Mouse (Mus musculus) ES-CJ7 (cell line): Measurements from ENCODE around the gene Traf2.
"Not testable (repeated sequence)": the region's sequence is repeated elsewhere in the genome, so short reads cannot be mapped to it uniquely, and the experiment has no call there.

ENCODE experiments used
- DNase-seq: peaks from one replicate; pipeline ENCODE4 v3.0.0; 2011; ENCODE audit warnings: low read depth, low spot score

Traf2 gene

DNA sequence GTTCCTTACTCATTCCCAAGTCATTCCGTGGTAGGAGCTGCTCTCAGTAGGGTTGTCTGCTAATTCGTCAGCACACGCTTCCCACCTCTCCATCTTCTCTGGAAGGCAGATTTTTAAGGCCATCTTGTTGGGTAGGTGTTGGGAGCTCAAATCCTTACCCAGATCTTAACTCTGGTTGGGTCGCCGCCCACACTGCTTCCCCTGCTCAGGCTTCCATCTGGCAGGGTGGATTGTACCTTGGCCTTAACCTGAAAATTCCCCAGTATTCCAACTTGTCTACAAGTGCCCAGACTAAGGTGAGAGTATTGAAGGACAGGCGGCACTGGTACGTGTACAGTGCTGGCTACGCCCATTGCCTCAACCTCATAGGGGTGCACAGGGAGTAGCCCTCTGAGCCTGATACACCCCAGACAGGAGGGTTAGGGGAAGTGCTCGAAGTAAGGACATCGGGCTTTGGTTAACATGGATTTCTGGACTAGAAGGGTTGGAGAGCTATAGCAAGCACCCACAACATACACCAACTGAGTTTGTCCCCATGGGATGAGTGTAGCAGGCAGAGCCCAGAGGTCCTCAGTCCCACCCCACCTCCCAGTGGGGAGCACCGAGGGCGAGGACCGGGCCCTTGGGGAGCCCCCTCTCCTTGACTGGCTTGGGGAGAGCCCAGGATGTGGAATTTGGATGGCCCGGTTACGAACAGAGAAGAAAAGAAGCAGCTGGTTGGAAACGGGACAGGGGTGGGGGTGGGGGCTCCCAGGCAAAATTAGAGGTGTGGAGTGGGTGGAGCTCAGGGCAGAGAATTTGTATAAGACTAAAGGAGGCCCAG lies 29.5 kb upstream of the Traf2 start:
- no peak for DNase-seq

DNA sequence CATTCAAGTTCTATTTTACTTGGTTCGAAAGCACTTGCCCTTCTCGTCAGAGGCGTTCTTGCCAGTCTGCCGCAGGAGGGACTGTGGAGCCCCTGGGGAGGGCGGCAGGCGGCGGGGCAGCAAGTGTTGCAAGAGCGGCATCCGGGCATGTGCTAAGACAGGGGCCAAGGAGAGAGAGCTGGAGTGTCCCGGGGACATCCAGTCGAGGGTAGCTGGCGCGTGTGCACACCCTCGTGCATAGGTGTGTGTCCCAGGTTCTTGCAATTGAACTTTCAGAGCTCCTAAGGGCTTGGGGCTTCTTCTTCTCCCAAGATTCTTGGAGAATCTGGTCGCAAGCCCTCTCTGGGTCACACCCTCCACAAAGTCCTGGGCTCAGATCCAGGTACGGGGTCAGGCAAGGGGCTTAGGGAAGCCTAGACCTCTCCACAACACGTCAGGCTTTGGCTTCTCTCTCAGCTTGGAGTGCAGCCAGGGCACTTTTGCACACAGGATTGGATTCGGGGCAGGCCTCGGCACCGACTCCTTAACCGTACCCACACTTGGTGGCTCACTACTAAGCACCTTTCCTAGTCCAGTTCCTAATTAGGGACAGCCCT lies 28.8 kb upstream of the Traf2 start:
- DNase-seq, result peak; percentile 25

DNA sequence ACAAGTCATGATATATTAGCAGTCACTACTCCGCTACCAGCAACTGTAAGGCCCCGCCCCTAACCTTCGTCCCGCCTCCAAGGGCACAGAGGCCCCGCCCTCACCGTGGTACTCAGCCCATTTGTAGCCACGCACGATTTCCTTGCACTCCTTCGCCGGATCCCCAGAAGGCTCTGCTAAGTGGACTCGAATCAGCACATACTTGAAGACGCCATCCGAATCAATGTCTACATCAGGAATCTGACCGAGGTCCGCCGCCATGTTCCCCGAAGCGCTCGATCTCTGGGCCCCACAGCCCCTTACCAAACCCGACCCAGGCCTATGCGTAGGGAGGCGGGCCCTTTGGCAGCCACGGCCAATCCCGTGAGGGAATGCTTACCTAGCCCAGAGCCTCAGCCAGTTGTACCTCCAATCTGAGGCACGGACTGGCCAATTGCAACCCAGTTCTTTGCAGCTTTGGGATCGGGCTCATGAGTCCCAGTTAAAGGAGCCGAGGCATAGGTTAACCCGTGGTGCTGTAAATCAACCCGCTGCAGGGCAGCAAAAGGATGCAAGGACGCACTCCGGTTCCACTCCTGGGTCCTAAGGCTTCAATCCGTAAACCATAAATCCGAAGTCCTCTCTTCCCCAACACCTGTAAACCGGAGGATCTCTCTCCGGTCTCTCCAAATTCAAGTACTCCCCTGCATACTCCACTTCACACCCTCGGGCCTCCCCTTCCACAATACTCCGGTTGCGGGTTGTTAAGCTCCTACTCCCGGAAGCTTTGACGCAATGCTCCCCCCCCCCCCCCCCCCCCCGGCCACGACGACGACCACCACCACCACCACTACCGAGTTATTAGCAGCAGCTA lies 28.1 kb upstream of the Traf2 start, which contains the start of the genes Mamdc4 and Phpt1:
TSS of gene Mamdc4 (minus strand) at position 267 of the 853 bp plus-strand sequence.
TSS of gene Phpt1 (minus strand) at position 646 of the 853 bp plus-strand sequence.
- peak; percentile 97 for DNase-seq

DNA sequence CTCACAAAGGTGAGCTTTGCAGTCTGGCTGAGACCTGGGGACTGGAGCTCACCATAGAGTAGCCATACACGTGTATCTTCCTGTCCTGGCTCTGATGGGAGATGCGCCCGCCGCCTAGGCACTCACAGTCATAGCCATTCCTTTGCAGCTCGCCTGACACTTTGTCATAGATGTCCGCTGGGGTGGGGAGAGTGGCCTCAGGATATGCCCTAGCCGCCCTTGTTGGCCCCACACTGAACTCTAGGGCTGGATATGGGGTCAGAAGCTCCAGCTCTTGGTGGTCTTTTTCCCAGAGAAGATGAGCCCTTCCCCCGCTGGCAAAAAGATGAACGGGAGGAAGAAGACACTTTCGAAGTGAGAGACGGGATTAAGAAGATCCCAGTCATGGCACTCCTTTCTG lies 27.4 kb upstream of the Traf2 start:
- DNase-seq, result no peak

DNA sequence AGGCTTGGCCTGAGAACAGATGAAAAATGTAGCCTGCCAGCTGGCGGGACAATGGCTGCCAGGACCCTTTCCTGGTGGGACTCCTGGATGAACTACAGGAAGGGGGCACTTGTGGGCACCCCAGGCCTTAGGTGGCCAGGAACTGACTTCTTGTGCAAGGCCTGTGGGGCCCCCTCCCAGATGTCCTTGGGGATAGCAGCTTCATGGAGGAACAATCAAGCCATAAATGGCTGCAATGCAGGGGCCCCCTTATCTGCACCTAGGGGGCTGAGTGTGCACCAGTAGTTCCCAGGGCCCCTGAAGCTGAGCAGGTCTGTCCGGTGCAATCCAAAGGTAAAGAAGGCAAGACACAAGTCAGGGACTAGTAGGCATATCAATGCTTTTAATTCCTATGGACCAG lies 26.3 kb upstream of the Traf2 start:
- DNase-seq, result no peak

DNA sequence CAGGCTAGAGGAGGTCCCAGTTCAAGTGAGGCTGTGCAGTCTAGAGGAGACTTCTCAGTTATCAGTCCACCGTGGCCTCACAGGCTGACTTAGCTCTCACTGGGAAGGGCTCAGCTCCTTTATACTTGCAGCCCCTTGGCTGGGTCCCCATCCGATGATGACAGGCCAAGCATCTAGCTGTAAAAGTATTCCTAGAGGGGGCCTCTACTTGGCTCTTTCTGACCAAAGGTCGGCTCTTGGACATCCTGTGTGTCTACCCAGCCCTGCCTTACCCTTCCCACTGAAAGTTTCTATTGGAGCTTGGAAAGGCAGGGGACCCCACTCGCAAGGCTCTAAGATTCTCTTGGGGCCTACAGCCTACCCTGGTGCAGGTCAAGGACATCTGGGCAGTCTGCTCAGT lies 24.5 kb upstream of the Traf2 start:
- no peak for DNase-seq

DNA sequence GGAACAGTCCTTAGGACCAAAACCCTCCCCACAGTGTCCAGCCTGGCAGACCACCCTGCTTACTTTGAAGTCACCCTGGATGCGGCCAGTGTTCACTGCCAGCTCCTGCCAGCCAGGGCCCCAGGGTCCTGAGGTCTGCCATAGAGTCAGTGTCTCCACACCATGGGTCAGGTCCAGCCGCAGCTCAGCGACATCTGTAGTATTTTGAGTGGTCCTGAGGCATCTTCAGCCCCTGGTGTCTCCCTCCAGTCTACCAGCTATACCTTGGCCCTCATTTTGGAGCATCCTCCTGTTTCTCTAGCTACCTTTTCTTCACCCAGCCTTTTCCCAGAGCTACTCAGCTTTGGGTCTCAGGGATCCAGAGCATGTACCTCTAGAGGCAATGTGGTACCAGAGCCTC lies 22.6 kb upstream of the Traf2 start:
- no peak for DNase-seq

DNA sequence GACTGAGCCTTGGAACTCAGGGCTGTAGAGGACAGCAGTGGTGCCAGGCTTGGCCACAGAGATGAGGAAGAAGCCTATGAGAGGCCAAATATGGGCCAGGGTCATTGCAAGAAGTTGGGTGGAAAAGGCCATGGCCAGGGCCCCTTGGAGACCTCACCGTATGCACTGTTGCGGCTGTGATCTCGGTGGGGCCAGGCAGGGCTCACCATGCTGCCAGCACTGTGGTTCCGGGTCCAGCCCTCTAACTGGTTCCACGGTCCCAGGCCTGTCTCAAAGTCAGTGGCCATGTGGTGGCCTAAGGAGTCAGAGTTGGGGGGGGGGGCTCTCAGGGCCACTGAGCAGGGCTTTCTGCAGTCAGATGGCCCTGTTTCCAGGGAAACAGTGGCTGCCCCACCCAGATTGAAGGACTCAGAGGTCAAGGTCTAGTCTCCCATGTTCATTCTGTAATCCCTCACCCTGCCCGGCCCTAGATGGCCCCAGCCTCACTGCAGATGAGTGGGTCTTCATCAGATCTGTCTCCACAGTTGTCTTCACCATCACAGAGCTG lies 21.8 kb upstream of the Traf2 start:
- DNase-seq, result no peak

DNA sequence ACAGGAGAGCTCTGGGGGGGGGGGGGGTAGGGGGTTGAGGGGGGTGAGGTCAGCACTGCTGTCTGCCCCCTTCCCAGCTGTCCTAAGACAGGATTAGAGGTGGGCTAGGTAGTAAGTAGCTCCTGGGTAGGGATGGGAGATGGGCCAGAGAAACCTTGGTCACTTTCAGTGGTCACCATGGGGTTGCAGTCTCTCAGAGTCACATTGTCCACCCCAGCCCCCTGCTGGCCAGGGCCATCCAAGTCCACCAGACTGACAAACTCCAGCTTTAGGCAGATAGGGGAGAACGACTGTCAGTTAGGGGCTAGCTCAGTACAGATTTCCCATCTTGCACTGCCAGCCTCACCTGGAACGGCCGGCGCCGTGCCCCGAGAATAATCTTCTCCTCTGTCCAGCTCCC lies 19.8 kb upstream of the Traf2 start:
- no peak for DNase-seq

DNA sequence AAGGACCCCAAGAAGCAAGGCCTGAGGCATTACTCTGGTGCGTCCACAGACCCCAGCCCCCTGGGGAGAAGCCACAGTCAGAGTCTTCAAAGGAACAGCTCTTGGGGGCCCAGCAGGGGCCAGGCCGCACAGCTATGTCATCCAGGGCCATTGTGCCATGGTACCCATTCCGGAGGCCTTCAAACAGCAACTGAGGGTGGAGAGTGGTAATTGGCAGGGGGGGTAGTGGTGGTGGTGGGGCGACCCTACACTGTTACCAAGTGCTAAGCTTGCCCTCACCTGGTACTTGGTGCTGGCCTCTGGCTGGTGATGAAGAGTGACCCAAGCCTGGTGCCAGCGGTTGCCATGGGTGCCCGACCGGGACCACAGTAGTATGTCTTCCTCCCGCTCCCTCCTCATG lies 19.0 kb upstream of the Traf2 start:
- DNase-seq, result no peak

DNA sequence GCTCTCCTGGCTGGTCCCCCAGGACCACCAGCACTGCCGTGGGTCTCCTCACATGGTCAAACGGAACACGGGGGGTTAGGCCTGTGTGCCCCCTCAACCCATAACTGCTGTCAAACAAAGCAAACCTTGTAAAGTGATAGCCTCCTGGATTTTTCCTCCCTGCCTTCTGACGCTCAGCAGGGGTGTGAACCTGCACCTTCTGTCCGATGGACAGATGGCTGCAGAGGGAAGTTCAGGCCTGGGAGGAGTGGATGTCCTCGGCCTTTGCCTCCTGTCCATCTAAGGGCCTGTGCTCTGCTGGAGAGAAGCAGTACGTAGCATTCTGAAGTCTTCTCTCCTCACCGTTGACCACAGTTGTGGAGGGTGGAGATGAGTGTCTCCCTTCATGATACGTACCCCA lies 15.2 kb upstream of the Traf2 start:
- DNase-seq, result no peak

DNA sequence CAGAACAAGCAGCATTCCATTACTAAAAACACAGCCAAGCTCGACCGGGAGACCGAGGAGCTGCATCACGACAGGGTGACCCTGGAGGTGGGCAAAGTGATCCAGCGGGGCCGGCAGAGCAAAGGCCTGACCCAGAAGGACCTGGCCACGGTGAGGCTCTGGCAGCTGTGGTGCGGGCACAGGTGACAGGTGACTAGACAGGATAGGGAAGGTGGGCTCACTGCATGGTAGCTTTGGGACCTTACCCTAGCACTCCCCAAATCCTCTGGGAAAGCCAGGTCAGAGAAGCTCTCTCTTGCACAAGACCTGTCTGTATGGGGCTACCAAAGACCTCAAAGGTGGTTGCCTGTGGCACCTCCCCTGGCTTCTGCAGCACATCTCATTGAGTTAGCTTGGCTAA lies 13.8 kb upstream of the Traf2 start:
- no peak for DNase-seq

DNA sequence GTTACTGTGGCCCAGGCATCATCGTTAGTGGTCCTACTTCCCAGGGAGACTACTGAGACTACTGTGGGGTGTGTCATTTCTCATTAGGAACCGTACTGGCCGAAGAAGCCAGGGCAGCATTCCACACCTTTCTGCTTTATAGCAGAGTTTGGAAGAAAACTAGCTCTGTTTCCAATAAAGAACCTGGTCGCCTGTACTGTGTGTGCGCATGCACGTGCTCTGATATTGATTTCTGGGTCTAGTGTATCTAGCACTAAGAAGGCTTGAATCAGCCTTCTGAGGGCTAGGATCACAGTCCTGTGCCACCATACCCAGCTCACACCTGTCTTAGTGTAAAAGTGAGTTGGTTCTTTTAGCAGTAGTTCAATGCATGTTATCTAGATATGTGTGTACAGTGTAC lies 12.0 kb upstream of the Traf2 start:
- DNase-seq, result no peak

DNA sequence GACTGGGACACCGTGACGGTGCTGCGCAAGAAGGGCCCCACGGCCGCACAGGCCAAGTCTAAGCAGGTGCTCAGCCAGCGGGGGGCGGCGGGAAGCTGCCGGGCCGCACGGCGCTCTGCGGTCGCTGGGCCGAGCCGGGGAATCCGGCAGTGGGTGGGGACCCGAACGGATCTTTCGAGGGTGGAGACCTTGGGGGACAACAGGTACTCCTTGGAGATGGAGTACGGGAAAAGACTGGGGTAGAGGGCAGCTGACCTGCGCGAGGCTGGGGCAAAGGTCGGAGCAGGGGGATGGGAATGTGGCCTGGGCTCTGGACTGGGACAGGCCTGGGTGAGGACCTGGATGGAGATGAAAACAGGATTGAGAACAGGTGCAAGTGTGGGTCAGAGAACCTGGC lies 11.2 kb upstream of the Traf2 start:
- no peak for DNase-seq

DNA sequence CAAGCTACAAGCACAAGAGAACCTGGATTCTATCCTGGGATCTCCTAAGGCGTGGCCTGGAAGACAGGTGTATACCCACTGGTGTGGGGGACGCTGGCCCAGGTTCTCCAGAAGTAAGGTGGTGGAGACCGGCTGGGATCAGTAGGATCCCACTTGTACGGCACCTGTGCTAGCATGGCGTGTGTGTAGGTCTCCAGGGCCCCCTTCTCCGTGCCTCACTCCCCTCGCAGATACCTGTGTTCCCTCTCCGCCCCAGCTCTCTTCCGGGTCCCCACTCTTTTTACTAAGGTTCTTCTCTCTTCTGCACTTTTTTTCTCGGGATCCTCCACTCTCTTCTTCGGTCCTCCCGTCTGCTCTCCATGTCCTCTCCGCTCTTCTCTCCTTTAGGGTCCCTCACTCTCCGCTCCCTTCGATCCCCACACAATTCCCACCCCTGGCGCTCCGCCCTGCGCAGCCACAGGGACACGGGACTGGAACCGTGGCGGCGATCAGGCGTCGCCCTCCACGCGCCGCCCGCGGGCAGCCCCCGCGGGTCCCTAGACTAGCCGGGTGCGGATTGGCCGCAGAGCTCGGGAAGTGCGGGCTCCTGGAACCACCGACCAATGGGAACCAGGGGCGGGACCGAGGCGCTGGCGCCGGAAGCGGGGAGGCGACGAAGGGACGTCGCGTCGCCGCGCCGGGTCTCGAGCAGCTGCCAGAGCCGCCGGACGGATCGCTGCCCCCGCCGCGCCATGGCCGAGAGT lies 10.7 kb upstream of the Traf2 start, which contains the start of gene Edf1:
TSS of gene Edf1 (plus strand) at position 627 of the 743 bp plus-strand sequence.
- DNase-seq, result peak; percentile 83

DNA sequence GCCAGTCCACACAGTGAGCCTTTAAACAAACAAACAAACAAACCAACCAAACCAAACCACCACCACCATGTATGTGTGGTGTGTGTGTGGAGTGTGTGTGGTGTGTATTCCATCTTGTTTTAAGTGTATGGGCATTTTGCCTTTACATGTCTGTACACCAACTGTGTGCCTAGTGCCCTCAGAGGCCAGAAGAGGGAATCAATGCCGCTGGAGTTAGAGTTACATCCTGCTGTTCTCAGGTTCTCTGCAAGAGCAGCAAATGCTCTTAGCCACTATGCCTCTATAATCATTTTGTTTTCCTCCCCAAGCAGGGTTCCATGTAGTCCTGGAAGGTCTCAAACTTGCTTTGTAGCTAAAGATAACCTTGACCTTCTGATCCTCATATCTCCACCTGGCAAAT lies 9.6 kb upstream of the Traf2 start:
- DNase-seq, result no peak

DNA sequence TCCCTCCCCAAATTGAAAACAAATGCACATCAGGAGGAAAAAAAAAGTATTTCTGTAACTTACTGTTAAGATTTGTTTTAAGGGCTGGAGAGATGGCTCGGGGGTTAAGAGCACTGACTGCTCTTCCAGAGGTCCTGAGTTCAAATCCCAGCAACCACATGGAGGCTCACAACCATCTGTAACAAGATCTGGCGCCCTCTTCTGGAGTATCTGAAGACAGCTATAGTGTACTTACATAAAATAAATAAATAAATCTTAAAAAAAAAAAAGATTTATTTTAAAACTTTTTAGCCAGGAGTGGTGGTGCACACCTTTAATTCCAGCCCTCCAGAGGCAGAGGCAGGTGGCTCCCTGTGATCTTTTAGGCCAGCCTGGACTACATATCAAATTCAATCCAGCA lies 8.7 kb upstream of the Traf2 start:
- DNase-seq, result not testable (repeated sequence)

DNA sequence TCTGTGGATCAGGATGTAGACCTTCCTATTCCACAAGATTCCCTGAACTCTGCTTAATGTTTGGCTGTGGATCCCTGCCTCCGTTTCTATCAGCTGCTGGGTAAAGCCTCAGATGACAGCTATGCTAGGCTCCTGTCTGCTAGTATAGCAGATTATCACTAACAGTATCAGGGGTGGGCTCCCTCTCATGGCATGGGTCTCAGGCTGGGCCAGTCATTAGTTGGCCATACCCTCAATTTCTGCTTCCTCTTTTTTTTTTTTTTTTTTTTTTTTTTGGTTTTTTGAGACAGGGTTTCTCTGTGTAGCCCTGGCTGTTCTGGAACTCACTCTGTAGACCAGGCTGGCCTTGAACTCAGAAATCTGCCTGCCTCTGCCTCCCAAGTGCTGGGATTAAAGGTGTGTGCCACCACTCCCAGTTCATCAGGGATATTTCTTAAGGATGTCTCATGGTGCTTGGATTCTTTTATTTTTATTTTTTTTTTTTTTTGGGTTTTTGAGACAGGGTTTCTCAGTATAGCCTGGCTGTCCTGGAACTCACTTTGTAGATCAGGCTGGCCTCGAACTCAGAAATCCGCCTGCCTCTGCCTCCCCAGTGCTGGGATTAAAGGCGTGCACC lies 6.5 kb upstream of the Traf2 start:
- not testable (repeated sequence) for DNase-seq

DNA sequence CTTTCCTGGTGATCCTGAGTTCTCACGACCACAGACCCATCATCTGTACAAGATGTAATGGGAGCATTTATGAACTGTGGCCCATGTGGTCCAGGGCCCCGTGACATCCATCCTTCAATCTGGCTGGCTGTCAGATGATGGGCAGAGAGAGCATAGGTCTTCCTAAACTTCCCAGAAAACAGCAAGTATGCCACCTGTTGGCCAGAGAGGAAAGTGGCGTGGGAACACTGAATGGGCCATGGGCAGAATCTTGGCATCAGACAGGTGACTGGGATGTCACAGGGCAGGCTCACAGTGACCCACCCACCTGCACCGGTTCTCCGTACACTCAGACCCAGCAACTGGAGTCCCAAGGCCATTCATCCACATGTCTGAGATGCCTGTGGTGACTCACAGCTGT lies 4.4 kb upstream of the Traf2 start:
- DNase-seq, result peak; percentile 50

DNA sequence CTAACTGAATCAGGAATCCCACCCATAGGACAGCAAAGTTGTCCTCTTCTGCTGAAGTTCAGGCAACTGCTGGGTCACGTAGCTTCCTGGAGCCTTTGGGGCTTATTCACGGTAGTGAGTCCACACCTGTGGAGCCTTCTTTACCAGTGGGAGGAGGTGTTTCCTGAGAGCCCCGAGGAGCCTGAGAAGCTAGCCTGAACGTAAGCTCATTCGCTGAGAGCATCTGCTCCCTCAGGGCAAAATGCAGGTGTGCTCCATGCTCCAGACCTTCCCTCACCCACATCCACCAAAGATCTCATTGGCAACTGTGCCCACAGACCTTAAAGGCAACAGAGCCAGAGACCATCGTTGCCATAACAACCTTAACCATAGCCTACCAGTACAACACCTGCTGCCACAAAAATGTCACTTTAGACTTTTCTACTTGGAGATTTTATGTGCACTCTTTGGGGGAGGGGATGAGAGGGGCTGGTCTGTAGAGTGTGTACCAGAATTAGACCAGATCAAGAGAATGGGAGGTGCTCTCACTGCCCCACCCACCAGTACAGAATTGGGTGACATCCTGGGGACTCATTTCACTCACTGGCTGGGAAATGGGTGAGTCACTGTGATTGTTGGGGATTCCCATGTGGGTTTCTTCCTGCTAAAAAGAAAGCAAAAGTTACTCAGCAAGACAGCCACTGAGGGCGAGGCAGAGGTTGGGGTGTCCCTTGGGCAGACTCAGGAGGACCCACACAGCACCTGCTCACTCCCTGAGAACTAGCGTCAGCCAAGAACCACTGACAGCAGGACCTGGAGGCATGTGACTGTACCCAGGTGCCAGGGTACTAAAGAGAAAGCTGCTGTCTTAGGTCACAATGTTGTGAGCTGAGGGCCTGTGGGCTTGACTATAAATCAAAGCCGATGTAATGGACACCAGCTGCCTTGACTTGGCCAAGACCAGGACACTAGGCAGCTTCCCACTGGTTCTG lies 2.6 kb upstream of the Traf2 start:
- no peak for DNase-seq
